Mouse (Mus musculus): ENCODE data around the gene Znhit3.
A peak's percentile ranks its signal among the peaks of the same experiment; 100 is the strongest.

Znhit3 gene

DNA sequence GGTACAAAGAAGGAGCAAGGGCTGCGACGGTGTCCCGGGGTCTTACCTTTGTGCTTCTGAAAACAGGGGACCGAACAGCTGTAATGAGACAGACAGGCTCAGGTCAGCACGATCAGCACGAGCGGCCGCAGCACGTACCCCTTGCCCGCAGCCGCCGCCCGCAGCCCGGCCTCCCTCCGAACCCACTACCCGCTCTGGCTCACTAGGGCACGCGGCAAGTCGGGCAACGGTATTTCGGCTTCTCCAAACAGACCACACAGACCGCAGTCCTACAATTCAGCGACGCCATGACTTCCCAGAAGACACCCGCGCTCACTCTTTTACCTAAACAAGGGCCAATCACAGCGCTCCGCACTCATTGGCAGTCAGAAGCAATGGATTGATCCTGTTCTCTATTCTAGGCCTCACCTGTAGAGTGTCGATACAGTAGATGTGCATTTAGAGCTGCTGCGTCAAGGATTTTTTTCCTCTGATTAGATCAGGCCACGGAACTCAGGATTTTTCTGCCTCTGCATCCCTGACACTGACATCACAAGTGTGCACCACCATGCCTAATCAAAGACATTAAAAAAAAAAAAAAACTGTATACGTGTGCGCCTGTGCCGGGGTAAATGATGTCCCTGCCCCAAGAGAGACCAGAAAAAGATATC lies at the start of gene Znhit3:
Gene Znhit3 (minus strand): TSS at position 314 of the 650 bp plus-strand sequence.
- DNase-seq: peak; percentile 83

DNA sequence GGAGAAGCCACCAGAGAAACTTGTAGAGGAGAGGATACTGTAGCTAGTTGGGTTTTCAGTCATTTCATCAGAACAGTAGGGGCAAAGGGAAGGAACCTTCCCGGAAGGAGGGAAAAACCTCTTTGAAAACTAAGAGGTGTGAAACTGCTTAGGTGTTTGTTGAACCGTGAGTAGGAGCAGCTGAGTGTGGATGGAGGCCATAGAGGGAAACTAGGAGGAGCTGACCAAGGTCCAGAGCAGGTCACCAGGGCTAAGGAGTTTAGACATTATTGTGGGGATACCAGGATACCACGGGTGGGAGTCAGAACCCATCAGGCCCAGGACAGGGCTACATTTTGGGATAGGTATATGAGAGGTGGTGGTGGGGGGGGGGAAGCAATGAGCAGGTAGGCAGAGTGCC lies 47.4 kb upstream of the Znhit3 start:
- DNase-seq: no peak

DNA sequence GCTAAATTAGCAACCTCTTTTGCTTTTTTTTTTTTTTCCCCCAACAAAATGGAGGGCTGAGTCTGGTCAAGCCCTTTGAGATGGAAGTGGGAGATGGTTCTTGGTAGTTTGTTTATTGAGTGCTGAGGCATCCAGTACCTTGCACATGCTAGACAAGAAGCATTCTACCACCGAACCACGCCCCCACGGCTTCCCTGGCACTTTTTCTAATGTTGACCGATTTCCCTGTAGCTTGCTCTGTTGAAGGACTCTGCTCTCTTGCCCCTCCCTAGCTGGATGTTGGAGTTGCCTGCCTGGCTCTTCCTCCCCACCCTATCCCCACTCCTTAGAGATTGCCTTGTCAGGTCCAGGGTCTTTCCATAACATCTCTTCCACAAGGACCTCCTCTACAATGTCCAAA lies 46.4 kb upstream of the Znhit3 start:
- no peak for DNase-seq

DNA sequence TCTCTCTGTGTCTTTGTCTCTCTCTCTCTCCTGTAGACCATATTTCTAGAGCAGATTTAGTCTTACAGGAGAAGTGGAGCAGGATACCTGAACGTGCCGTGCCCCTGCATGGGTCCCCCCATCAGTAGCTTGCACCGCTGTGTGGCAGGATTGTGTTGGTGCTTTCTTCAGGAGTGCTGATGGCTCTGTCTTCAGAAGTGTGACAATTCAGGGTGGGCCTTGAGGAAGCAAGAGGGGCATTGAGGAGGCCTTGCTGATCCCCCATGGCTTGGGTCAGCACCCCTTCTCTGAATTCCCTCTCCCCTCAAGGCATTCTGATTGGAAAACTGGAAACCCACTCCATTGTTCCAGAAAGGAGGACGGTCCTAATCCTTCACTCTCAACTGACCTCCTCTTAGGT lies 45.4 kb upstream of the Znhit3 start:
- no peak for DNase-seq

DNA sequence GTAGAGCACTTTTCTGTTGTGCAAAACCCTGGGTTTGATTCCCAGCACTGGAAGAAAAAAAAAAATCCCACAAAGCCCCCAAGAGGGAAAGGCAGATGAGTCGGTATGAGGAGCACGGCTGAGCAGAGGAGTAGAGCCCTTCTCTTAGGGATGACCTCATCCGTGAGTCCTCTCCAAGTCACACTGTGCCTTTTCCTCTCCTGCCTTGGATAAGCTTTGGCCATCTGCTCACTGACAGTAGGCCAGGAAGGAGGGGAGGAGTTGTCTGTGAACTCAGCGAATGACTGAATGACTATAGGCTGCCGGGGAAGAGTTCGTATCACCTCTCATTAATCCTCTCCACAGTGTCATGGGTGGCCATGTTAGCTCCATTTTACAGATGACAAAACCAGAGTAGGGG lies 44.6 kb upstream of the Znhit3 start:
- DNase-seq: no peak

DNA sequence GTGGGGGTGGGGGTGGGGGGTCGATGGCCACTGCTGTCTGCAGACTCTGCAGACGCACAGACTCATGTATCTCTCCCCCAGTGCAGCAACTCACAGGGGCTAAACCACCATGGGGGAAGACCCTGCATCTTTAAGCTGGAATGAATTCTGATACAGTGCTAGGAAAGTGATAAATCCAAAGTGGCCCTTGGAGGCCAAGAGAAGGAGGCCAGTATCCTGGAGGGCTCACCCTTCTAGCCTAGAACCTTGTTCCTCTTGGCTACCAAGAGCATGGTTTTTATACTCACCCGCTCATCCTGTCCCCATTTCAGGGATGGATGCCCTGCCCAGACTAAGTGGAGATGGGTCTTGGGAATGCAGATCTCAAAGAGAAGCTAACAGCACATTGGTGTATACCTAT lies 44.1 kb upstream of the Znhit3 start:
- no peak for DNase-seq

DNA sequence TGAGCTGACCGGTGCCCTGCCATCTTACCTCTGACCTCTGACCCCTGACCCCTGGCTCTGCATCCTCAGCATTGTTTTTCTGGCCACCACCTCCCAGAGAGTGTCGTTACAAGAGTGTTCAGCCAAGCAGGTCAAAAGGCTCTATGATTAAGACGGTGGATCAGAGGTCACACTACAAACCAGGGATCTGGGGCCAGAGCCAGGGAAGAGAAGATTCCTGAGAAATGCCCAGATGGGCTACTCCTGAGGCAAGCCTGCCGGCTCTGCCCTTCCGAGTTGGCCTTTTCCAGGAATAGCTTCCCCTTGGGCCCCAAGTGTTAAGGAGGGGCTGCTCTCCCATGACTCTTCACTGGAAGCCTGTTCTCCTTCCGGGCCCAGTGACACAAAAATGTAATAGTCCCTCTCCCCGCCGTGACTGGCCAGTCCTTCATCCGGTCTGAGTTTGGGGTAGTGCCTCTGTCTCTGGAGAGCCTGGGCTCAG lies 43.6 kb upstream of the Znhit3 start:
- no peak for DNase-seq

DNA sequence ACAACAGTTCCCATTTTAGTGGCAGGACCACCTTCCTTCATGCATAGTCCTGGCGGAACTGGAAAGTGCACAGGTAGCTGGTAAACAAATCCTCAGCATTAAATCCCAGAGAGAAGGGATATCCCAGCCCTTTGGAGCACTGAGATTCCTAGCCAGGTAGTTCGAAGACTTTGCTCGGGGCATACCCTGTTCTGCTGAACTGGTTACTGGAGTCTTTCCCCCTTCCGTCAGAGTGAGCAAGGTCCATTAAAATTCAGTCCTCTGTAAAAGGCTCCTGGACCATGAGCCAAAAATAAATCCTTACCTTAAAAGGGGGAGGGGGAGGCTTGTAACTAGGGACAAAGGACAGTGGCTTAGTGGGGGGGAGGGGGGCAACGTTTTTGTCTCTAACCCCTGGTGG lies 43.0 kb upstream of the Znhit3 start:
- DNase-seq: no peak

DNA sequence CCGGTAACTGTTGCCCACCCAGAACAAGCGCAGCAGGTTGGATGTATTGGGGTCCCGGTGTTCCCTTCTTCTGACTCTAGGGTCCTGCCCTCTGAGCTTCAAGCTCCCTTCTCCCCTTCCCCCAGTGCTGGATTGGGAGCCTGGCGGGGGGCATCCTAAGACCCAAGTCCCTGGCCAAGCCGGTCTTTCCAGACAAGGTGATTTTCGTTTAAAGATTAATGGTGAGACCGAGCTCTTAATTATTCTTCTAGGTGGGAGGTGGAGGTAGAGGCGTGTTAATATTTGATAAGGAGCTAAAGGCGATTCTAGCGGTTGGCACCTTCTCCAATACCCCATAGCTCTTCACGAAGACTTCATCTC lies 42.1 kb upstream of the Znhit3 start:
- no peak for DNase-seq

DNA sequence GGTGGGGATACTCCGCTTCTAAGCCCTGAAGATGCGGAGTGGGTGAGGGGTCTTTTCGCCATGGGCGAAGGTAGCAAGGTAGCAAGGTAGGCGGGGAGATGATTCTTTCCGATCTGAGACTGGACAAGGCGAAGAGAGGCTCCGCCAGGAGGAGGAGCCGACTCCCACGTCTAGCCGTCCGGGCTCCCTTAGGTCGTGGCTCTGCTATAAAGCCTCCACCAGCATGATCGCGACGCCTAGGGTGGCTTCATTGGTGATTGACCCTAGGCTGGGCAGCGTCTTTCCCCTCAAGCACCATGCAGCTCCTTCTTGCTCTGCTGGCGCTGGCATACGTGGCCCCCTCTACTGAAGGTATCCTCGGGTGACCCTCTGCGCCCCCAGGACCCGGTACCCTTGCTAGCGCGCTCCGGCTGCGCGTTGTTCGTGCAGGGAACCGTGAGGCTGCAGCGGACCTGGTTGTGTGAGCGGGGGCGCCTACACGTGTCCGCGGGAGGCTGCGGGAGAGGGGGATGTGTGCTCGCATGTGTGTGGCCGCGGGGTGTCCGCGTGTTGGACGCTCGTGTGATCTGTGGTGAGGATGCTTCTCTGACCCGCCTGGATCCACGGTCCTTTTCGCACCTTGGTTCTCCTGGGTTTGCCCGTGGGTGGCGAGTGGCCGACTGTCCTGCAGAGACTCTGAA lies 41.6 kb upstream of the Znhit3 start, which contains the start of gene Car4:
Gene Car4 (plus strand): TSS at position 196 of the 680 bp plus-strand sequence.
- no peak for DNase-seq

DNA sequence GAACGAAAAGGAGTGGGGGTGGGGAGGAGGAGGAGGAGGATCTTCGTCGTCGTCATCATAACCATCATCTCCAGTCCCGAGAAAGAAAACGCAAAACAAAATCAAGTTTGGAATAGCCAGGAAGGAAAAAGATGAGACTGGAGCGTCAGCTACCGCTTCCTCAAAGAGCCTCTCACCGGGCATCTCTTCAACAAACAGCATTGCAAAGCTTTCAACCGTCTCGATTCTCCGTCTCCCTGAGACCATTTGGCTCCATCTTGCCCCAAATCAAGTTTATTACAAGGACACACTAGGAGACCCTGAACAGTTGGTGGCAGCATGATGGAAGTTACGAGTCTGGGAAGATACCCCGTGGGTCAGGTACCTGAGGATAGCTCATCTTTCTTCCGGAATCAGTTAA lies 41.0 kb upstream of the Znhit3 start:
- no peak for DNase-seq

DNA sequence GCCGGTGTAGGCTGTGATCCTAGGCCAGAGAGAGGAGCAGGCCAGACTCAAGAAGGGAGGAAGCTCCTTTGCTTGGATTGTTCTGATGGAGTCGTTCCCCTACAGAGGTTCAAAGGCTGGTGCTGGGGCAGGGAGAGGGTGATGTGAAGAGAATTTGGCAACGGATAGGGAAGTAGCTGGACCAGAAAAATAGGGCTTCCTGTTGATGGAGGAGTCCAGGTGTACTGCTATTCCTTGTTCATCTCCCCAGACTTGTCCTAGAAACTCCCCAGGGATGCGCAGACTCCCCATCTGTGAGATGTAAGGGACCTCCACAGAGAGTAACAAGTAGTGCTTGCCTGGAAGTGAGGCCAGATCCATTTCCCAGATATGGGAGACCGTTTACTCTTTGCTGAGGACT lies 40.2 kb upstream of the Znhit3 start:
- DNase-seq: no peak

DNA sequence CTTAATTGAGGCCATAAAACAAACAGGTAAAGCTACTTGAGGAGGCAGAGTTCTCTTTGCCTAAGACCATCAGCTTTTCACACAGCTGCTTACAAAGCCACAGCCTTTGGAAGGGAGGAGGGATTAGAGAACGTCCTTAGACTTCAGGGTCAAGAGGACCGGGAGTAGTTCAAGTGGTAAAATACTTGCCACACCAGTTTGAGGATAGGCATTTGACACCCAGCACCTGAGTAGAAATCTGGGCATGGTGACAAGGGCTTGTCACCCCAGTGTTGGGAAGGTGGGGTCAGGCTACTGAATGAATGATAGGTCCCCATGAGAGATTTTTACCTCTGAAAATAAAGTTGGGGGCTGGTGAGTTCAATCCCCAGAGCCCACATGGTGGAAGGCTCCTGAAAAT lies 36.4 kb upstream of the Znhit3 start:
- DNase-seq: no peak

DNA sequence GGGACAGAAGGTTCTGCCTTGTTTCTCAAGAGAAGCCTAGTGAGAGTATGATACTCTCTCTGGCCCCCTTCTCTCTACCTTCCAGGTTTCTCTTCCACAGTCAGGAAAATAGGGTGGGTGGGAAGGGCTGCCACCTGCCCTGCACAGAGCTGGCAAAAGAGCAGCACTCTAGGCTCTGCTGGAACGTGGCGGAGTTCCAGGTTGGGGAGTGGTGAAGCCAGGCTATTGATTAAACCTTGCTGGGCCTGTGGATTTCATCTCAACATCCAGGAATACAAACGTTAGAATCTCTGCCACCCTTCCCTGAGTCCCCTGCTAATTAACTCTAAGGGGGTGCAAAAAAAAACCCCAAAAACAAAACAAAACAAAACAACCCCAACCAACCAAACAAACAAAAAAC lies 32.4 kb upstream of the Znhit3 start:
- DNase-seq: no peak

DNA sequence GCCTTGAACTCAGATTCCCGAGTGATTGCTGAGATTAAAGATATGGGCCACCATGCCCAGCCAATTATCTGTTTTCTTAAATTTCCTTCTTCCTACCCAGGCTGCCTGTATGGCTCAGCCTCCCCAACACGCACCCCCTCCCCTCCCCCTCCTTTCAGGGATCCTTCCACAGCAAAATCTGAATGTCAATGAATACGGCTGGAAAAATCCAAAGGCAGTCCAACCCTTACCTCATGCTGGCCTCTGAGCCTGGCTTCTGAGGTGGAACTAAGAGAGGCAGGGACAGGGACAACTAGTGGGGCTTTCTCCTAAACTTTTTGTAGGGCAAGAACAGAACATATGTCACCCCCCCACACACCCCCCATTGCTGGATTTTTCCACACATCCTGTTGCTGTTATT lies 31.9 kb upstream of the Znhit3 start:
- no peak for DNase-seq

DNA sequence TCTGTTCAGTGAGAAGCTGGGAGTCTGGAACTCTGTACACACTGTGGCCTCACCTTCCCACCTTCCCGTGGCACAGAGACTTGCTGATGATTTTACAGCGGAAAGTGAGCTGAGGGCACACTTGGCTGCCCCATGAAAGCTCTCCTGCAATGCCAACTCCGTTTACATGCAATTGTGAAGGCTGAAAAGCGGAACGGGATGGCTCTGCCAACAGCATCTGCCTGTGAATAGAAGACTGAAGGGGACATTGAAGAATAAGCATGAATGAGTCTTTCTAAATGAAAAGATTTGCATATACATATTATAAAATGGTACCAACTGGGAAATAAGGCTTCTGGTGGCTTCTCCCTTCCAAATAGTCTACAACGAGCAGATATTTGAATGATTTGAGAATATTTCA lies 31.0 kb upstream of the Znhit3 start:
- DNase-seq: no peak

DNA sequence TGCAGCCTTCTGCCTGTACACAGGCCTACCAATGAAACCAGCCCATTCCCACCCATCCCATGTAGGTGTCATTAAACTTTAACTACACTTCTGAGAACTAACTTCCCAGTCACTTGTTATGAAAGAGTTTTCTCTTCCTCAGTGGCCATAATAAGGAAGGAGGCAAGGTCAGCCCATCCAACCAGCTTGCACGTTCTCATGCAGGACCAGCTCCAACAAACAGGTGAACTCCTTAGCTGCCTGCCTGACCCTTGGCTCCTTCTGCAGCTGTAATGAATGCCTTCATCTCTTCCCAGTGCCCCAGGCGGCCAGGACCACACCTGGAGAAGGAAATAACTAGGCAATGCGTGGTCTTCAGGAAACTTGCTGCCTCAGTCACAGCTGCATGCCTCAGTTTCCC lies 29.7 kb upstream of the Znhit3 start:
- DNase-seq: no peak

DNA sequence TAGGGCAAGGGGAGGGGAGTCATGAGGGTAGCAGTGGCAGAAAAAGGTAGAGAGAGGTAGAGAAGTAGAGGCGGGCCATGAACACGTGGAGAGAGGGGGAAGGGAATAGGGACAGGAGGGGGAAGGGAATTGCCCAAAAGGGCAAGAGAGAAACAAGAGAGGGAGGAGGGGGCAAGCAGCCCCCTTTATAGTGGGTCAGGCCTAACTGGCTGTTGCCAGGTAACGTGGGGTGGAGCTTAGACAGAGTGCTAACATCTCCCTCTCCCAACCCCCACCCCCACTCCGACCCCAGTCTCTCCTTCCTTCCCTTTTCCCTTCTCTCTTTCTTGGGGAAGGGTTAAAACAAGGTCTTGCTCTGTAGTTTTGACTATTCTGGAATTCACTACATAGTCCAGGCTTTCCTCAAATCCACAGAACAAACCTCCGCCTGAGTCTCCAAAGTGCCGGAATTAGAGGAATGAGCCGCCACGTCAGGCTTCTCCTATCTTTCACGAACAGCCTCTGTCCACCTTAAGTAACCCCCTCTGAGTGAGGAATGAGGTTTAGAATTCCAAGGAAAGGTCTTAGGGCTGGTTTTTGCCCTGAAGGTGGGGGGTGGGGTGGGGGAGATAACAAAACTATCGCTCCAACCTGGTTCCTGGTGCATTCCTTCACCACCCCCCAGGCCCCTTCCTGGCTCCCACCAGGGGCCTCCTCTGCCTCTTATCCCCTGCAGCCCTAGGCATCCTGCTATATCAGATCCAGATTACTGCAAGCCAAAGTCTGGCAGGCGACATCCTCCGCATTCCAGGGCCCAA lies 28.7 kb upstream of the Znhit3 start:
- no peak for DNase-seq

DNA sequence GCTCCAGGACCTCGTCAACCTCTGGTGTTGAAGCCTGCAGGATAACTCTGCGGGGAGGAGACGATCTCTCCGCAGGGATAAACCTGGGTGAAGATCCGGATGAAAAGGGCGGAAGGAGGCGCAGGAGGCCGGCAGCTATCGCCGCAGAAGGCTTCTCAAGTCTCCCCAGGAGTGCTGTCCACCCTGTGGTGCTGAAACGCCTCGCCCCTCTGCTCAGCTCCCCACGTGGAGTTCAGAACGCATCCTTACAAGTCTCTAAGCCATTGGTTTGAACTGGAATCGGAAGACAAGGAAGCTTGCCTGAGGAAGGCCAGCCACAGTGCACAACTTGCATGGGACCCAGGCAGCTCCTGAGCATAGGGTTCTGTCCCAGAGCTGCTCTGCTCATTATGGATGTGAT lies 27.8 kb upstream of the Znhit3 start:
- peak; percentile 36 for DNase-seq

DNA sequence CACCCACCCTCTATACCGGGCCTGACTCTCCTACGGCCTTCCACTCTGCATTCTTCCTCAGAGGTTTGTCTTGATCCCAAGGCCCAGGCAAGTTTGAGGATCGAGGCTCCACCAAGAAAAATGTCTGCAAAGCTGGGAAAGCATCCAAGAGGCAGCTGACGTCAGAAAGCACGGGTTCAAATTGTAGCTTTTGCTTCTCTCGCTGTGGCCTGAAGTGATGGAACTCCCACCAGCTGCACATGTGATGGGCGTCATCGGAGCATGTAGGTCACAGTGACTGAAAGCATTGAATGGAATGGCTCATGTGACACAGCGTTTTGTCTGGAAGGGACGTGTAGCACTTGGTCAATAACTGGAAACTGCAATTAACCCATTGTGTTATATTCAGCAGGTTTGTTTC lies 24.0 kb upstream of the Znhit3 start:
- no peak for DNase-seq

DNA sequence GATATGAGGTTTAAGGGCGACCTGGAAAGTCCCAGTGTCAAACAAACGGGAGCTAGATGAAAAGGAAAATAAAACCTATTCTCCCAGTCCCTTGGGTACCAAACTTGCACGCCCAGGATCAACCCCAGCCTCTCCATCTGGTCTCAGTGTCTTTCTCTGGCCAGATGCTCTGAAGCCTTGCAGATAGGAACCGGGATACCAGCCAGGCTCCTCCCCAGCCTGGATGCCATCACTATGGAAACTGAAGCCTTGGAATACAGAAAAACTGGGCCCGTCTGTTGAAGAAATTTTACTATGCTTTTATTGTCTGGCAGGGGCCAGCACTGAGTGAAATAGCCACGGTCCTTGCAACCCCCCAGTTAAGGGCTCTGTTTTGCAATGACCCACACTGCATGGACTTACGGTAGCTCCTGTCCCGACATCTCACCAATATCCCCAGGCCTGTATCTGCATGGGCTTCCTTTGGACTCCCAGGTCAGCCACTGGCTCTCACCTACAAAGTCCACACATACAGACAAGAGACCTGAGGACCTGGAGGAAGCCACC lies 23.4 kb upstream of the Znhit3 start:
- no peak for DNase-seq

DNA sequence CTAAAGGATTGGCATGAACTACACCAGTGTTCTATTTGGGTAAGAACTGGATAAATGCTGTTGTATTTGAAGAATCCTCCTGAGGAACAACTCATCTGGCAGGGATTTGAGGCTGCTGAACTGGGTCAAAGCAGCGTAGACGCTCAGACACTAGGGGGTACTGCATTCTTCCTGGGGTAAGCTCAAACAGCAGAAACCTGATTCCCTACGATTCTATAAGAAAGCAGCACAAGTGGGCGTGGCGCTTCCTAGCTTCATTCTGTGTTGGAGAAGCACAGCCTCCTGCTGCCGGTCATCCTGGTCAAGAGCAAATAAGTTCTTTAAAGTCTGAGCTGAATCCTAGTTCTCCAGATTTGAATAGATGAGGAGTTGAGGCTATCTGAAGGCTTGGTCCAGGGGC lies 16.1 kb upstream of the Znhit3 start:
- DNase-seq: no peak

DNA sequence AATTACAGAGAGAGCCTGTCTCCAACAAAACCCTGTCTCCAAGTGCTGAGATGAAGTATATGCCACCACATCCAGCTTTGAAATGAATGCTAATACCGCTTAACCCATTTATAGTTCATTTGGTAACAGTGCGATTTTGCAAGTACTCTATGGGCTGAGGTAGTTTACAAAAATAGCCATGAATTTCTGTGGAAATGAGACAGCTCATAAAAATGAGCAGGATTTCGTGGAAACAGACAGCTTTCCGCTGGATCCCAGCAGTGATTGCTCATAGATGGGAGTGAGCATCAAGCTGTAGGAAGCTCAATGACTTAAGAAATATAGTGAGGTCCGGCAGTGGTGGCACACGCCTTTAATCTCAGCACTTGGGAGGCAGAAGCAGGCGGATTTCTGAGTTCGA lies 4.8 kb upstream of the Znhit3 start:
- no peak for DNase-seq

DNA sequence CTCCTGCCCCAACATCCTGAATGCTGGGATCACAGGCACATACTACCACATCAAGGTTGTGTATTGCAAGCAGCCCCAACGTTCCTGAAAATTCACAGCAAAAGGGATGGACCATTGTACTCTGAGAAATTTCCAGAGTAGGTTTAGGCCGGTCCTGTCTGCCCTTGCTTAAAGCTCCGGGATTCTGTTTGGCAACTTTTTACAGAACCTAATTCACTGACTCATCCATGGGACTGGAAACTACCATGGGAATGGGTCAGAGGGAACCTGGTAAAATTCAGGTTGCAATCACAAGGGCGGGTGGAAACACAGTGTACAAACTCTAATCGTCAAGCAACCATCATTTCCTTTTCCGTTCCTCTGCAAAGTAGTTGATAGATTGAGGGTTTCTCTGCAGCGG lies 3.8 kb upstream of the Znhit3 start:
- DNase-seq: no peak

Data from thymus, postnatal 14 days (tissue).